ENCODE assay signal across 7 mouse cellular contexts in genomic region chr5:127720591-127721379, GRCm38 (mm10).
DNase-seq lines count a peak whose midpoint lies in the region; ATAC-seq and TF ChIP-seq lines count a peak whose summit lies in the region.

No protein-coding gene starts in this region.

- no peak overlapping the region for H3K9ac ChIP-seq in lung, embryonic 14.5 days
- no peak overlapping the region for H3K9ac ChIP-seq in stomach, embryonic 15.5 days

- no peaks in the 10 kb centered on the region for H3K36me3 ChIP-seq in kidney, adult 2 months (ENCODE audit: control insufficient read depth, insufficient read depth, low read length)
- H3K36me3 ChIP-seq in lung, embryonic 14.5 days (ENCODE audit: insufficient read depth): no peaks in the 10 kb centered on the region
- H3K36me3 ChIP-seq in stomach, embryonic 15.5 days: no peaks in the 10 kb centered on the region

- WGBS in kidney, adult 2 months: 32% methylated on average over 15 of the region's 15 CpGs
- WGBS in lung, embryonic 14.5 days: 25% methylated on average over 15 of the region's 15 CpGs
- WGBS in stomach, embryonic 15.5 days: 29% methylated on average over 15 of the region's 15 CpGs

- no peak for TF ChIP-seq POLR2A in kidney, adult 2 months (IDR thresholded peaks at IDR 0.05; ENCODE audit: low read depth, low read length)

- TF ChIP-seq CTCF in kidney, adult 2 months (conservative IDR thresholded peaks at IDR 0.05; ENCODE audit: insufficient read depth, insufficient read length, low read depth, low read length): no peak
- no peak for TF ChIP-seq CTCF in lung, embryonic 14.5 days (IDR thresholded peaks at IDR 0.05; ENCODE audit: low read depth)

- H3K27ac ChIP-seq in kidney, adult 2 months (ENCODE audit: insufficient read depth, low read depth, low read length): no peak overlapping the region
- H3K27ac ChIP-seq in lung, embryonic 14.5 days (ENCODE audit: low read depth): no peak overlapping the region
- no peak overlapping the region for H3K27ac ChIP-seq in stomach, embryonic 15.5 days

- H3K4me1 ChIP-seq in kidney, adult 2 months (ENCODE audit: control insufficient read depth, insufficient read depth, low read length): no peaks in the 10 kb centered on the region
- H3K4me1 ChIP-seq in lung, embryonic 14.5 days (ENCODE audit: insufficient read depth): no peaks in the 10 kb centered on the region
- H3K4me1 ChIP-seq in stomach, embryonic 15.5 days: no peaks in the 10 kb centered on the region

- peak; percentile 16 for DNase-seq in adrenal gland, postnatal 14 days
- DNase-seq in embryo, embryonic 10 days (ENCODE audit: low spot score): peak; percentile 76
- DNase-seq in heart, adult 18-20 months: peak; percentile 54 to 64
- peak; percentile 76 for DNase-seq in kidney, adult 2 months
- DNase-seq in lung, embryonic 14.5 days: peak; percentile 95
- no peak for DNase-seq in adipocyte (ENCODE audit: low spot score)

- no peaks in the 10 kb centered on the region for H3K9me3 ChIP-seq in lung, embryonic 14.5 days (ENCODE audit: low read depth, low read length)
- no peaks in the 10 kb centered on the region for H3K9me3 ChIP-seq in stomach, embryonic 15.5 days

- ATAC-seq in lung, embryonic 14.5 days (ENCODE audit: insufficient read depth): peak; percentile 94
- peak; percentile 72; the same call in 1 of the 2 replicates for ATAC-seq in stomach, embryonic 15.5 days (ENCODE audit: insufficient read depth, low FRiP score, low read depth)

- H3K27me3 ChIP-seq in kidney, adult 2 months (replicated peaks; ENCODE audit: control insufficient read depth, insufficient read depth, low read length): no peaks in the 10 kb centered on the region; the same call in 1 of the 2 replicates
- no peaks in the 10 kb centered on the region for H3K27me3 ChIP-seq in lung, embryonic 14.5 days (ENCODE audit: insufficient read depth, low read length)
- H3K27me3 ChIP-seq in stomach, embryonic 15.5 days (replicated peaks): no peaks in the 10 kb centered on the region

- H3K4me2 ChIP-seq in lung, embryonic 14.5 days: peak overlapping the region; percentile 48
- peak overlapping the region; percentile 29 for H3K4me2 ChIP-seq in stomach, embryonic 15.5 days

- H3K4me3 ChIP-seq in kidney, adult 2 months (ENCODE audit: insufficient read depth, low read depth, low read length): peak overlapping the region; percentile 22; the same call in 1 of the 2 replicates
- peak overlapping the region; percentile 13 for H3K4me3 ChIP-seq in lung, embryonic 14.5 days (ENCODE audit: low read depth, low read length)
- peak overlapping the region; percentile 8; the same call in 1 of the 2 replicates for H3K4me3 ChIP-seq in stomach, embryonic 15.5 days (replicated peaks)
